Mouse (Mus musculus): Measurements from ENCODE around the gene Fntb. TPM values are rescaled to one million over a fixed set of nuclear protein-coding genes. Genes with fewer than 3 reads are reported as not detected.

Gene Fntb
- polyA plus RNA-seq, 1 experiment: 81.0 TPM

GRCm38 (mm10) chr12:76938013-76938412 is 172.6 kb downstream of the Fntb start:
- no peak overlapping the region for H3K27ac ChIP-seq (ENCODE audit: insufficient read depth, low read length)
- no peak overlapping the region for H3K9ac ChIP-seq (ENCODE audit: low read depth, poor library complexity, severe bottlenecking)
- H3K27me3 ChIP-seq (ENCODE audit: control insufficient read depth, insufficient read depth, low read length, poor library complexity, severe bottlenecking): no peaks in the 10 kb centered on the region
- H3K4me1 ChIP-seq (ENCODE audit: control insufficient read depth, insufficient read depth, low read length): no peaks in the 10 kb centered on the region
- H3K4me3 ChIP-seq (ENCODE audit: low read depth, low read length): no peak overlapping the region
- H3K9me3 ChIP-seq (replicated peaks; ENCODE audit: control insufficient read depth, insufficient read depth, low read length, poor library complexity, severe bottlenecking): no peaks in the 10 kb centered on the region
- peaks cover 56% of the 10 kb centered on the region for H3K36me3 ChIP-seq (ENCODE audit: control insufficient read depth, insufficient read depth, low read length, poor library complexity, severe bottlenecking)
- TF ChIP-seq CTCF (IDR thresholded peaks at IDR 0.05; ENCODE audit: low read depth, low read length) (no peak), EP300 (IDR thresholded peaks at IDR 0.05; ENCODE audit: insufficient read depth, low read depth, low read length) (no peak), POLR2A (IDR thresholded peaks at IDR 0.05; ENCODE audit: insufficient read depth, low read length) (no peak)

GRCm38 (mm10) chr12:76941524-76941923 is 176.1 kb downstream of the Fntb start:
- Histone ChIP-seq H3K36me3 (ENCODE audit: control insufficient read depth, insufficient read depth, low read length, poor library complexity, severe bottlenecking) (peaks cover 74% of the 10 kb centered on the region), H3K9me3 (replicated peaks; ENCODE audit: control insufficient read depth, insufficient read depth, low read length, poor library complexity, severe bottlenecking) (no peaks in the 10 kb centered on the region), H3K27me3 (ENCODE audit: control insufficient read depth, insufficient read depth, low read length, poor library complexity, severe bottlenecking) (no peaks in the 10 kb centered on the region), H3K4me1 (ENCODE audit: control insufficient read depth, insufficient read depth, low read length) (no peaks in the 10 kb centered on the region), H3K4me3 (ENCODE audit: low read depth, low read length) (no peak overlapping the region), H3K9ac (ENCODE audit: low read depth, poor library complexity, severe bottlenecking) (no peak overlapping the region), H3K27ac (ENCODE audit: insufficient read depth, low read length) (no peak overlapping the region)
- TF ChIP-seq CTCF (IDR thresholded peaks at IDR 0.05; ENCODE audit: low read depth, low read length): no peak
- no peak for TF ChIP-seq POLR2A (IDR thresholded peaks at IDR 0.05; ENCODE audit: insufficient read depth, low read length)
- TF ChIP-seq EP300 (IDR thresholded peaks at IDR 0.05; ENCODE audit: insufficient read depth, low read depth, low read length): no peak

GRCm38 (mm10) chr12:76942476-76942875 is 177.1 kb downstream of the Fntb start:
- Histone ChIP-seq H3K9me3 (replicated peaks; ENCODE audit: control insufficient read depth, insufficient read depth, low read length, poor library complexity, severe bottlenecking) (no peaks in the 10 kb centered on the region), H3K9ac (ENCODE audit: low read depth, poor library complexity, severe bottlenecking) (no peak overlapping the region), H3K4me1 (ENCODE audit: control insufficient read depth, insufficient read depth, low read length) (no peaks in the 10 kb centered on the region), H3K27ac (ENCODE audit: insufficient read depth, low read length) (no peak overlapping the region), H3K4me3 (ENCODE audit: low read depth, low read length) (no peak overlapping the region), H3K27me3 (ENCODE audit: control insufficient read depth, insufficient read depth, low read length, poor library complexity, severe bottlenecking) (no peaks in the 10 kb centered on the region), H3K36me3 (ENCODE audit: control insufficient read depth, insufficient read depth, low read length, poor library complexity, severe bottlenecking) (peaks cover 77% of the 10 kb centered on the region)
- TF ChIP-seq CTCF (IDR thresholded peaks at IDR 0.05; ENCODE audit: low read depth, low read length) (no peak), EP300 (IDR thresholded peaks at IDR 0.05; ENCODE audit: insufficient read depth, low read depth, low read length) (no peak), POLR2A (IDR thresholded peaks at IDR 0.05; ENCODE audit: insufficient read depth, low read length) (no peak)

- Histone ChIP-seq H3K4me3 (ENCODE audit: low read depth, low read length) (no peak overlapping the region), H3K27ac (ENCODE audit: insufficient read depth, low read length) (no peak overlapping the region), H3K27me3 (ENCODE audit: control insufficient read depth, insufficient read depth, low read length, poor library complexity, severe bottlenecking) (no peaks in the 10 kb centered on the region), H3K9ac (ENCODE audit: low read depth, poor library complexity, severe bottlenecking) (no peak overlapping the region), H3K36me3 (ENCODE audit: control insufficient read depth, insufficient read depth, low read length, poor library complexity, severe bottlenecking) (peaks cover 78% of the 10 kb centered on the region), H3K9me3 (replicated peaks; ENCODE audit: control insufficient read depth, insufficient read depth, low read length, poor library complexity, severe bottlenecking) (no peaks in the 10 kb centered on the region), H3K4me1 (ENCODE audit: control insufficient read depth, insufficient read depth, low read length) (no peaks in the 10 kb centered on the region)
- TF ChIP-seq CTCF (IDR thresholded peaks at IDR 0.05; ENCODE audit: low read depth, low read length) (no peak), POLR2A (IDR thresholded peaks at IDR 0.05; ENCODE audit: insufficient read depth, low read length) (no peak), EP300 (IDR thresholded peaks at IDR 0.05; ENCODE audit: insufficient read depth, low read depth, low read length) (no peak)
These were observed 177.7 kb downstream of the Fntb start for GRCm38 (mm10) chr12:76943046-76943445.

GRCm38 (mm10) chr12:76943466-76943865 is 178.1 kb downstream of the Fntb start:
- no peak overlapping the region for H3K27ac ChIP-seq (ENCODE audit: insufficient read depth, low read length)
- peaks cover 77% of the 10 kb centered on the region for H3K36me3 ChIP-seq (ENCODE audit: control insufficient read depth, insufficient read depth, low read length, poor library complexity, severe bottlenecking)
- TF ChIP-seq EP300 (IDR thresholded peaks at IDR 0.05; ENCODE audit: insufficient read depth, low read depth, low read length) (no peak), CTCF (IDR thresholded peaks at IDR 0.05; ENCODE audit: low read depth, low read length) (no peak), POLR2A (IDR thresholded peaks at IDR 0.05; ENCODE audit: insufficient read depth, low read length) (no peak)
- H3K9ac ChIP-seq (ENCODE audit: low read depth, poor library complexity, severe bottlenecking): no peak overlapping the region
- H3K4me3 ChIP-seq (ENCODE audit: low read depth, low read length): no peak overlapping the region
- H3K27me3 ChIP-seq (ENCODE audit: control insufficient read depth, insufficient read depth, low read length, poor library complexity, severe bottlenecking): no peaks in the 10 kb centered on the region
- no peaks in the 10 kb centered on the region for H3K9me3 ChIP-seq (replicated peaks; ENCODE audit: control insufficient read depth, insufficient read depth, low read length, poor library complexity, severe bottlenecking)
- no peaks in the 10 kb centered on the region for H3K4me1 ChIP-seq (ENCODE audit: control insufficient read depth, insufficient read depth, low read length)

- TF ChIP-seq EP300 (IDR thresholded peaks at IDR 0.05; ENCODE audit: insufficient read depth, low read depth, low read length): no peak
- Histone ChIP-seq H3K27me3 (ENCODE audit: control insufficient read depth, insufficient read depth, low read length, poor library complexity, severe bottlenecking) (no peaks in the 10 kb centered on the region), H3K9ac (ENCODE audit: low read depth, poor library complexity, severe bottlenecking) (no peak overlapping the region), H3K9me3 (replicated peaks; ENCODE audit: control insufficient read depth, insufficient read depth, low read length, poor library complexity, severe bottlenecking) (no peaks in the 10 kb centered on the region), H3K4me3 (ENCODE audit: low read depth, low read length) (no peak overlapping the region), H3K4me1 (ENCODE audit: control insufficient read depth, insufficient read depth, low read length) (no peaks in the 10 kb centered on the region), H3K36me3 (ENCODE audit: control insufficient read depth, insufficient read depth, low read length, poor library complexity, severe bottlenecking) (peaks cover 74% of the 10 kb centered on the region), H3K27ac (ENCODE audit: insufficient read depth, low read length) (no peak overlapping the region)
These were observed 182.1 kb downstream of the Fntb start for GRCm38 (mm10) chr12:76947487-76947886.

All from ES-Bruce4 (cell line).